Mouse (Mus musculus) heart, embryonic 12.5 days (tissue): ENCODE results near the gene Gm5244. TPM values are rescaled to one million over a fixed set of nuclear protein-coding genes. Genes with fewer than 3 reads are reported as not detected.

ENCODE experiments used
- ATAC-seq: fragments of 200-750 bp; cut with Nextera tagmentation; 2 replicates; pipeline ENCODE4 v1.8.0; 2017; ENCODE audit warnings: moderate TSS enrichment, moderate library complexity; ENCODE audit not compliant: insufficient number of reproducible peaks, low FRiP score
- H3K27ac ChIP-seq: fragments of 300-500 bp; sonication (generic); 2 replicates; pipeline ENCODE4 v1.5.1; 2016; ENCODE audit warnings: mild to moderate bottlenecking, moderate library complexity; ENCODE audit not compliant: poor library complexity, severe bottlenecking
- H3K27me3 ChIP-seq: fragments of 300-500 bp; sonication (generic); replicated peaks from 2 replicates; pipeline ENCODE4 v1.6.1; 2016; ENCODE audit warnings: mild to moderate bottlenecking, moderate library complexity
- H3K36me3 ChIP-seq: fragments of 300-500 bp; sonication (generic); 2 replicates; pipeline ENCODE4 v1.6.1; 2016; ENCODE audit warnings: mild to moderate bottlenecking, moderate library complexity
- H3K4me1 ChIP-seq: fragments of 300-500 bp; sonication (generic); replicated peaks from 2 replicates; pipeline ENCODE4 v1.6.1; 2016; ENCODE audit warnings: mild to moderate bottlenecking
- H3K4me2 ChIP-seq: fragments of 300-500 bp; sonication (generic); 2 replicates; pipeline ENCODE4 v1.6.1; 2016; ENCODE audit warnings: mild to moderate bottlenecking, moderate library complexity
- H3K4me3 ChIP-seq: fragments of 300-500 bp; sonication (generic); 2 replicates; pipeline ENCODE4 v1.5.1; 2016; ENCODE audit warnings: mild to moderate bottlenecking
- H3K9ac ChIP-seq: fragments of 300-500 bp; sonication (generic); 2 replicates; pipeline ENCODE4 v1.6.1; 2016; ENCODE audit warnings: mild to moderate bottlenecking, moderate library complexity
- H3K9me3 ChIP-seq: fragments of 300-500 bp; sonication (generic); replicated peaks from 2 replicates; pipeline ENCODE4 v1.6.1; 2016; ENCODE audit warnings: mild to moderate bottlenecking, moderate library complexity
- WGBS: fragments of 180-500 bp; shearing (Covaris S2); methylation state at CpG from one replicate; pipeline ENCODE4 v1.1.7; 2016; 5-methylcytosine and 5-hydroxymethylcytosine counted together
- polyA plus RNA-seq: library from polyadenylated mRNA; unstranded; fragments of >200 nt; fragmentation: Nextera tagmentation; extraction: Ambion mirVana; gene quantifications from 2 replicates; pipeline ENCODE4 v1.2.1, GENCODE M21; 2016

The Gm5244 gene
- polyA plus RNA-seq: not detected in 2 replicates

DNA sequence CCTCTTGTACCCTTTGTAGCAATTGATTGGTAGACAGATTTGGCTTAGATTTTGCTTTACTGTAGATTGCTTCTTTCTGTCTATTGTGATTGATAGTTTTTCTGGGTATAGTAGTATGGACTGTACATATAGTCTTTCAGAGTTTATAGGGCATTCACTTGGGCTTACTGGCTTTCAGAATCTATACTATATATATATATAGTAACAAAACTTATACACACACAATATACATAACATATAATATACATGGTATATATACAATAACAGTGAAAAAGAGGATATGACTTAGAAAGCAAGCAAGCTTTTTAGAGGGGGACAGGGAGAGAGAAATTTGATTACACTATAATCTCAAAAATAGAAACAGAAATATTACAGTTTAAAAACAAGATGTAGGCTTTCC, at the start of gene Gm5244:
Gene Gm5244 (plus strand): TSS at position 301 of the 400 bp plus-strand sequence.
- Histone ChIP-seq H3K27ac (no peak within 1 kb of the TSS), H3K36me3 (no peaks in the 10 kb centered on the region), H3K4me3 (no peak within 1 kb of the TSS), H3K4me2 (no peak within 1 kb of the TSS), H3K9ac (no peak within 1 kb of the TSS), H3K27me3 (no peaks in the 10 kb centered on the region), H3K4me1 (no peaks in the 10 kb centered on the region), H3K9me3 (no peaks in the 10 kb centered on the region)
- no peak for ATAC-seq

DNA sequence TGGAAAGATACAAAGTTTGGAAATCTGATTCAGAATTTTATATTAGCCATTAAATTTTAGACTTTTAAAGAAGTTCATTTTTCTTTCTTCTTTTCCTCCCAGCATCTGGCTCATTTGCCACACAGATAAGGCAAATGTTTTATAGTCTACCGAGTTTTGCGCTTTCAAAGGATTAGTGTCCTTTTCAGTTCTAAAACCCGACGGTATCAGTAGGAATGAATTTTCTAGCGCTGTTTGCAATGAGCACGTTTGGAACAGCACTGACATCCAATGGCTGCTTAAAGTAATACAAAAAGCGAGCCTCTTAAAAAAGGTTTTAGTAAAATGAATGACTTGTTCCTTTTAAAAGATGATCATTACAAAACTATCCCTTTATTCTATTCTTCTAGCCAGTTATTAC, 49.4 kb upstream of the Gm5244 start:
- no peaks in the 10 kb centered on the region for H3K36me3 ChIP-seq
- peak overlapping the region; percentile 99 for H3K4me3 ChIP-seq
- no peak for ATAC-seq
- peak overlapping the region; percentile 91; the same call in 1 of the 2 replicates for H3K9ac ChIP-seq
- peak overlapping the region; percentile 75 for H3K4me2 ChIP-seq
- 1% methylated on average over 7 of the region's 7 CpGs for WGBS
- H3K27ac ChIP-seq: peak overlapping the region; percentile 100
- H3K27me3 ChIP-seq: no peaks in the 10 kb centered on the region
- H3K9me3 ChIP-seq: no peaks in the 10 kb centered on the region
- H3K4me1 ChIP-seq: no peaks in the 10 kb centered on the region

DNA sequence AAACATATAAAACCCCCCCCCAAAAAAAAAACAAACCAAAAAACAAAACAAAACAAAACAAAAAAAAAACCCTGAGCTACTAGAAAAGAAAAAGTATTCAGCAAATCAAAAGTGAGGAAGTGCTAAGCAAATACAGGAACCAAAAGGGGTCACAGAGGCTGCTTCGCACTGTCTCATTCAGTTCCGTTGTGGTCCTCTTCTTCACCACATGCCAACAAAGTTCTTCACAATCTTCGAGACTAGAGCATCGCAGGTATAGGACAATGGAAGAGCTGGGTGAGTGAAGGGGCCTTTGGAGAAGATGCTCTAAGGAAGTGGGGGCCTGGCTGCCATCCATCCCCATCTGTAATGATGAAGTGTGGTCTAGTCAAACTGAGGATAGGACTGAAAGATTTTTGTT, 48.1 kb upstream of the Gm5244 start:
- WGBS: 76% methylated on average over 4 of the region's 4 CpGs
- H3K9me3 ChIP-seq: no peaks in the 10 kb centered on the region
- H3K27ac ChIP-seq: no peak overlapping the region
- no peak overlapping the region for H3K4me2 ChIP-seq
- H3K27me3 ChIP-seq: no peaks in the 10 kb centered on the region
- no peak overlapping the region for H3K4me3 ChIP-seq
- no peak overlapping the region for H3K9ac ChIP-seq
- no peaks in the 10 kb centered on the region for H3K4me1 ChIP-seq
- no peak for ATAC-seq
- H3K36me3 ChIP-seq: no peaks in the 10 kb centered on the region

DNA sequence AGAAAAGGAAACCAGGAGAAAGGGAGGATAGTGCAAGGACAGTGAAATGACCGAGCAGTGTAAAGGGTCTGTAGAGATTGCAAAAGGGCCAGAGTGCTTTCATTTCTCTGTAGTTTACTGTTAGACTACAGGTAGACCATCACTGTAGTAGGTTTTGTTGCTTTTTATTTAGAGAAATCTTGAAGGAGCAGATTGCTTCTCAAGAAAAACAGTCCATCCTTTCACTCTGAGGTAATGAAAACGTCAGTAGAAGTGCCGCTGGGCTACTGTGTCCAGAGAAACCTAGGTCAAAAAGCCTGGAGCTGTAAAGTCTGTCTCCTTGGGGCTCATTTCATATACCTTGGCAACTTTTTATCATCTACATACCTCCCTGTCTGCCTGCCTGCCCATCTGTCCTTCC, 47.4 kb upstream of the Gm5244 start:
- H3K9ac ChIP-seq: no peak overlapping the region
- 75% methylated on average over 3 of the region's 3 CpGs for WGBS
- H3K9me3 ChIP-seq: no peaks in the 10 kb centered on the region
- no peak for ATAC-seq
- H3K4me3 ChIP-seq: no peak overlapping the region
- no peak overlapping the region for H3K4me2 ChIP-seq
- no peaks in the 10 kb centered on the region for H3K27me3 ChIP-seq
- H3K4me1 ChIP-seq: no peaks in the 10 kb centered on the region
- no peak overlapping the region for H3K27ac ChIP-seq
- H3K36me3 ChIP-seq: no peaks in the 10 kb centered on the region

DNA sequence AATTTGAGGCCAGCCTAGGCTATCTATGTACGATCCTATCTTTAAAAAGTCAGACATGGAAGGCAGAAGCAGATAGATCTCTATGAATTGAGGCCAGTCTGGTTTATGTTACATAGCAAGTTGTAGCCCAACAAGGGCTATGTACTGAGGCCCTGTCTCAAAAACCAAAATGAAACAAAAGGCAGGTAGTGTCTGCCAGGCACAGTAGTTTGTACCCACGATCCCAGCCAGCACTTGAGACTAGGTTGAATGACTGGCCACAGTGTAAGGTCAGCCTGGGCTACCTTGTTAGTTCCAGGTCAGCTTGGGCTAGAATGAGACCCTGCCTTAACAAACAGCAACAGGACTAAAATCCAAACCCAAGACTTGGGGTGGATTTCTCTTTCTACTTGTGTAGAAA, 45.9 kb upstream of the Gm5244 start:
- WGBS: 67% methylated on average over 2 of the region's 2 CpGs
- no peak overlapping the region for H3K4me3 ChIP-seq
- no peaks in the 10 kb centered on the region for H3K4me1 ChIP-seq
- no peak for ATAC-seq
- H3K27ac ChIP-seq: no peak overlapping the region
- H3K27me3 ChIP-seq: no peaks in the 10 kb centered on the region
- H3K36me3 ChIP-seq: no peaks in the 10 kb centered on the region
- no peak overlapping the region for H3K4me2 ChIP-seq
- no peaks in the 10 kb centered on the region for H3K9me3 ChIP-seq
- H3K9ac ChIP-seq: no peak overlapping the region

DNA sequence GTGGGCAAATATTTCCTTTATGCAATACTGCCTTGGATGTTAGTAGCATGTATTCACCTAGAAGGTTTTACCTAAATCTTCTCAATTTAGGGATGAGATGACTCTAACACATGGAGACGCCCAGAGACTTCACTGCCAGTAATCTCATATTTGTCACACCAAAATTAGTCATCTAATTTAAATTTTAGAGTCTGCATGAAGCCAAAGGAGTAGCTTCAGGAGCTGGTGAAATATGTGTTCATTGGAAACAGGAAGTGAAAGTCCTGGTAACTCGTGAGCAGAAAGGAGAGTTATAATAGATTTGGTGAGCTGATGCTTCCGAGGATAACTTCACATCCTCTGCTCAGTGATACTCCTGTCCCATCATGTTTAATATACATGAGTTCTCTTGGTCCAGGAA, 45.4 kb upstream of the Gm5244 start:
- no peak overlapping the region for H3K9ac ChIP-seq
- no peak overlapping the region for H3K27ac ChIP-seq
- H3K9me3 ChIP-seq: no peaks in the 10 kb centered on the region
- H3K4me3 ChIP-seq: no peak overlapping the region
- 62% methylated on average over 3 of the region's 3 CpGs for WGBS
- H3K27me3 ChIP-seq: no peaks in the 10 kb centered on the region
- H3K4me2 ChIP-seq: no peak overlapping the region
- no peak for ATAC-seq
- no peaks in the 10 kb centered on the region for H3K4me1 ChIP-seq
- H3K36me3 ChIP-seq: no peaks in the 10 kb centered on the region

DNA sequence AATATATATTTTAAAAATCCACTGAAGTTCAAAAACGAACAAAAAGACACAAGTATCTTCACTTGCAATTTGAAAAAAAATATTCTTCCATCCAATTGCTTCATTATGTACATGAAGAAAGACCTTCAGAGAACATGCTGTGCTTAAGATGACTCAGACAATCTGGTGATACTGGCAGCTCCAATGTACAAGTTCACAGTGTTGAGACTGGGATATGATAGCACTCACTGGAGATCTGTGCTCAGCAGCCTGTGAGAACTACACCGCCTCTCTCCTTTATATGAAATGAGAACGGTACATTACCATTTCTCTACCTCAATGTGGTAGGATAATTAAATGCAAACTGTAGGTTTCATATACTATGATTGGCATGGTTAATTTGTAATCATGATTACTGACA, 43.7 kb upstream of the Gm5244 start:
- Histone ChIP-seq H3K9ac (no peak overlapping the region), H3K4me3 (no peak overlapping the region), H3K36me3 (no peaks in the 10 kb centered on the region), H3K4me1 (no peaks in the 10 kb centered on the region), H3K4me2 (no peak overlapping the region), H3K9me3 (no peaks in the 10 kb centered on the region), H3K27ac (no peak overlapping the region), H3K27me3 (no peaks in the 10 kb centered on the region)
- WGBS: 70% methylated on average over 3 of the region's 3 CpGs
- ATAC-seq: no peak

DNA sequence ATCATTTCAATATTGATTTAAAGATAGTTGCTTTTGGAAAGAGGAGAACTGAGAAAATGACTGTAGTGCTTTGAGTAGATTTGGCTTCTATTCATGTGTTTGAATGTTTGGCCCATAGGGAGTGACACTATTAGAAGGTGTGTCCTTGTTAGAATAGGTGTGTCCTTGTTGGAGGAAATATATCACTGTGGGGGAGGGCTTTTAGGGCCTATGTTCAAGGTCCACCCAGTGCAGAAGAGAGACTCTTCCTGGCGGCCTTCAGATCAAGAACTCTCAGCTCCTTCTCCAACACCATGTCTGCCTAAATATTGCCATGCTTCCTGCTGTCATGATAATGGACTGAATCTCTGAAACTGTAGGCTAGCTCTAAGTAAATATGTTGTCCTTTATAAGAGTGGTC, 42.2 kb upstream of the Gm5244 start:
- H3K4me2 ChIP-seq: no peak overlapping the region
- WGBS: 85% methylated on average over 1 of the region's 1 CpGs
- H3K27ac ChIP-seq: no peak overlapping the region
- H3K9me3 ChIP-seq: no peaks in the 10 kb centered on the region
- no peak overlapping the region for H3K4me3 ChIP-seq
- ATAC-seq: no peak
- H3K36me3 ChIP-seq: no peaks in the 10 kb centered on the region
- H3K27me3 ChIP-seq: no peaks in the 10 kb centered on the region
- H3K4me1 ChIP-seq: no peaks in the 10 kb centered on the region
- no peak overlapping the region for H3K9ac ChIP-seq

DNA sequence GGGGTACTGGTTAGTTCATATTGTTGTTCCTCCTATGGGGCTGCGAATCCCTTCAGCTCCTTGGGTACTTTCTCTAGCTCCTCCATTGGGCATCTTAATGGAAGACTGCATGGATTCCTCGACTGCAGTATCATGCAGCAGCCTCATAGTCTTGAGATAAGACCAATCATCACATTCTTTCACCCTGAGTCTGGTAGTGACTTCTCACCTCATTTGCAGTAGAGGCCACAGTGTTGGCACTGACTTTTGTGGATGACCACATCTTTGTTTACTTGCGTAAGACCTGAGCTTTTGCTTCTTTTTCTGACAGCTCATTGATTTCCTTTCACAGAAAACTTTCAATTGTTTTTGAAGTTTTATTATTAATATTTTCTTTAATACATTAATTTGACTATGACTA, 40.8 kb upstream of the Gm5244 start:
- 58% methylated on average over 3 of the region's 3 CpGs for WGBS
- Histone ChIP-seq H3K9me3 (no peaks in the 10 kb centered on the region), H3K4me3 (no peak overlapping the region), H3K4me1 (no peaks in the 10 kb centered on the region), H3K27ac (no peak overlapping the region), H3K27me3 (no peaks in the 10 kb centered on the region), H3K4me2 (no peak overlapping the region), H3K9ac (no peak overlapping the region), H3K36me3 (no peaks in the 10 kb centered on the region)
- ATAC-seq: no peak

DNA sequence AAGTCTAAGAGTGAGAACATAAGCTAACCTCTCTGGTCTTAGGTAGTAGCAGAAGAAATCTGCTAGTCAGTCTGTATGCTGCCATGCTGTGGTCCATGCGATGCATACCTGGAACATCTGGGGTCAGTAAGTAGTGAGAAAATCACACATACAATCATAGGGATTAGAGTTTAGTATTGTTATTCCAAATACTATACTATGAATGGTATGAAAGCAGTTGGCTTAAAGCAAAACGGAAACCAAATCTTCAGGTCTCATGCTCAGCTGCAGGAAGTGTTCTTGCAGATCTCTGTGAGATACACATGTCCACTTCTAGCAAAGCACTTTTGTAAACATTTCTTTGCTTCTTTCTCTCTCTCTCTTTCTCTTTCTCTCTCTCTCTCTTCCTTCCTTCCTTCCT, 40.3 kb upstream of the Gm5244 start:
- Histone ChIP-seq H3K9ac (no peak overlapping the region), H3K27ac (no peak overlapping the region), H3K36me3 (no peaks in the 10 kb centered on the region), H3K4me3 (no peak overlapping the region), H3K27me3 (no peaks in the 10 kb centered on the region), H3K4me1 (no peaks in the 10 kb centered on the region), H3K4me2 (no peak overlapping the region), H3K9me3 (no peaks in the 10 kb centered on the region)
- WGBS: 69% methylated on average over 2 of the region's 2 CpGs
- ATAC-seq: no peak

DNA sequence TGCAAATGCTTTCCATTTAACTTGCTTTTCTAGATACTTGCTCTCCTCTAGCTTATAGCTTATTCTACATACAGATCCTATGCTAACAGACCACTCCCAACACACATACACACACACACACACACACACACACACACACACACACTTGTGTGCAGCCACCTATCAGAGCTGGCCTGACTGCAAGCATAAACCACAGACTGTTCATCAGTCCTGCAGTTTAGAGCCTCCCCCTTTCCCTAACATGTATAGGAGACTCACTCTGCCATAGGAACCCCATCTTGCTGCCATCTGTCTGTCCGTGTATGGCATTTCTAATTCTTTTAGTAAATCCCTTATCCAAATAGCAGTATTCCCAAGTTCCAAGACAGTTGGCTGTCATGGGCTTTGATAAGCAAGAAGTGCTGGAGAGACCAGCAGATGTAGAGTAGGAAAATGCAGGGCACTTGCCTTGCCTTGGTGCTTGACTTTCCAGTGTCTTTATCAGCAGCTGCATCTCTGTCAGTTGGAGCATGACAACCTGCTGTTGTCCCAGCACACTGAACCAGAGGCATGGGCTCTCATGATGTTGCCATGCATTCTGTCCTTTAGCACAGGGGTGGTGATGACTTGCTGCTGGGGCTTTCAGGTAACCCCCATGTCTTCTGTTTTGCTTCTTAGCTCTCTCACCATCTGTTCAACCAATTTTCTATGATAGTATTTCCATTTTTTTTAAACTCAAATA, 33.7 kb upstream of the Gm5244 start:
- 47% methylated on average over 1 of the region's 1 CpGs for WGBS
- H3K27ac ChIP-seq: no peak overlapping the region
- no peak overlapping the region for H3K9ac ChIP-seq

DNA sequence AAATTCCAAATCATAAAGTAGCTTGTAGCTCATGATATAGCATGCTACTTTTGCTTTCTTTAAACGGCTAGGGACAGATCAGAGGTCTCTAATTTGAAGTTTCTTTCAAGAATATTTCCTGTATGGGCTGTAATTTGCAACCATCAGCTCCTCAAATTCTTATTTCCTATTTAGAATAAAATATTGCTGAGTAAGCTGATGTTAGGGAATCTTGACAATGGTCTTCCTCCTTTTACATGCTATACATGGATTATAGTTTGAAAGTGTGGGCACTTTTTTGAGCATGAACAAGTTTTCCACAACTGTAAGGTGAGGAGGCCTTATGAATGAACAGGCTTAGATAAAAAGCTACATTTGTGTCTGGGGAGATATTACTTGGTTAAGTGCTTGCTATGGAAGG, 32.6 kb upstream of the Gm5244 start:
- Histone ChIP-seq H3K4me1 (no peaks in the 10 kb centered on the region), H3K9ac (no peak overlapping the region), H3K9me3 (no peaks in the 10 kb centered on the region), H3K36me3 (no peaks in the 10 kb centered on the region), H3K27me3 (no peaks in the 10 kb centered on the region), H3K4me3 (no peak overlapping the region), H3K4me2 (no peak overlapping the region), H3K27ac (no peak overlapping the region)
- WGBS: 60% methylated on average over 1 of the region's 1 CpGs
- ATAC-seq: no peak

More for the DNA sequence above, 33.7 kb upstream of the Gm5244 start:
- no peak overlapping the region for H3K4me2 ChIP-seq
- H3K36me3 ChIP-seq: no peaks in the 10 kb centered on the region
- no peaks in the 10 kb centered on the region for H3K27me3 ChIP-seq
- no peak for ATAC-seq
- no peak overlapping the region for H3K4me3 ChIP-seq
- H3K4me1 ChIP-seq: no peaks in the 10 kb centered on the region
- no peaks in the 10 kb centered on the region for H3K9me3 ChIP-seq
